Mouse (Mus musculus): ENCODE measurements around the gene Dse. TPM values are rescaled to one million over a fixed set of nuclear protein-coding genes. Genes with fewer than 3 reads are reported as not detected.
A peak's percentile ranks its signal among the peaks of the same experiment; 100 is the strongest.

Dse gene
- total RNA-seq, 2 experiments from 2014 or later: 4.2 to 4.5 TPM

DNA sequence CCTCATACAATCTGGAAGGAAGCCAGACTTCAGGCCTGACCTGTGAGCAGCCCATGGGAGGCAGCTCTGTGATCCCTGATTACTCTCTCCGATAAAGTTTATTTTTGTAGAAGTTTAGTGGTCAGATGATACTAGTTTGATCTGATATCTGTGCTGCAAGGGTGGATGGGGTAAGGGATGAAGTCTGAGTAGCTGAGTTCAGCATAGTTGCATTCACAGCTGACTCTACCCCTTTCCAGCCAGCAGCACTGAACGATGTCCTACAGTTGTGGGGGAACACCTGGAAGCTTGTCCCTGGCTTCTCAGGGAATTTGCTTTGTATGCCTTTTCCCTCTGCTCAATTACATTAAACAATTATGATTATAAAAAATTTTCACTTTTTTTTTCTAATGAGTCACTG is 12.6 kb downstream of the Dse start:
- DNase-seq: no peak
- intact Hi-C loops (cut with DNase I): no loop called here
- no peak overlapping the region for H3K27ac ChIP-seq

GRCm38 (mm10) chr10:34194503-34194902 is 13.0 kb downstream of the Dse start:
- Histone ChIP-seq H3K27ac (no peak overlapping the region), H3K4me3 (no peak overlapping the region)
- intact Hi-C loops (cut with DNase I): no loop called here
- no peak for DNase-seq
- no peak for TF ChIP-seq CTCF (IDR thresholded peaks at IDR 0.05)

More for the DNA sequence above, 12.6 kb downstream of the Dse start:
- H3K4me3 ChIP-seq: no peak overlapping the region
- TF ChIP-seq CTCF (IDR thresholded peaks at IDR 0.05): no peak

- intact Hi-C loops (cut with DNase I): no loop called here
- no peak for DNase-seq
- Histone ChIP-seq H3K27ac (peak overlapping the region; percentile 63), H3K4me3 (peak overlapping the region; percentile 43)
- no peak for TF ChIP-seq CTCF (IDR thresholded peaks at IDR 0.05)
These were observed 20.8 kb downstream of the Dse start for GRCm38 (mm10) chr10:34186571-34187260.

DNA sequence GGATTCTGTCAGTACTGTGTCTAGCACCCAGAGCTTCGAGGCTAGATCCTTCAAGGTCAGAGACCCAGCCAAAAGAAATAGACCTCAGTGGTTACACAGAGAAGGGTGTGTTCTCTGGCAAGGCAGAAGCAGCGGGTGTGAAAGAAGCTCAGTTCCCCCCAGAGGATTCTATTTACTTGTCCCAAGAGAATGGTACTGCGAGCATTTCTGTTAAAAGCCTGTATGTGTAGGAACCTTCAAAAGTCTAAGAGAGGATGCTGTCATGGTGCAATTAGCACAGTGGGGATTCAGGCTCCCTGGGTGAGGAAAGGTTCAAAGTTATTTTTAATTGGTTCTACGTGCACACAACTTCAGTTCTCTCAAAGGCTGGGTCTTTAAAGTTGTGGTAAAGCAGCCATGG is 22.0 kb downstream of the Dse start:
- DNase-seq: no peak
- TF ChIP-seq CTCF (IDR thresholded peaks at IDR 0.05): no peak
- Histone ChIP-seq H3K27ac (peak overlapping the region; percentile 63; the same call in 1 of the 2 replicates), H3K4me3 (no peak overlapping the region)
- intact Hi-C loops (cut with DNase I): no loop called here

DNA sequence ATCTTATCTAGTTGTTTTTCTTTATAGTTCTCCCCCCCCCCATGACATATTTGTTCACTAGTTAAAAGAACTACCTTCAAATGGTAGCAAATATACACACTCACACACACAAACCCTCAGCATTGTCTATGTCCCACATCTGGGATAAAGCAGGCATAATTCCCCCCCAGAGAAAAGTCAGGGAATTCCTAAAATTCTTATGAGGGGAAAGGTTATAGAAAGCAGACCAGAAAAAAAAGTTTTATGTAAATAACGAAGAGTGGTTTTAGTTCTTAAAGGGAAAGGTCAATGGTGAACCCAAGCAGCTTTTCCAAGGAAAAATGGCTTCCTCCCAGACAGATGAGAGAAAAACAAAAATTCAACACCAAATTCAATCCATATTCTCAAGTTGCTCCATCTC is 22.6 kb downstream of the Dse start:
- no peak overlapping the region for H3K27ac ChIP-seq
- intact Hi-C loops (cut with DNase I): no loop called here
- TF ChIP-seq CTCF (IDR thresholded peaks at IDR 0.05): no peak

DNA sequence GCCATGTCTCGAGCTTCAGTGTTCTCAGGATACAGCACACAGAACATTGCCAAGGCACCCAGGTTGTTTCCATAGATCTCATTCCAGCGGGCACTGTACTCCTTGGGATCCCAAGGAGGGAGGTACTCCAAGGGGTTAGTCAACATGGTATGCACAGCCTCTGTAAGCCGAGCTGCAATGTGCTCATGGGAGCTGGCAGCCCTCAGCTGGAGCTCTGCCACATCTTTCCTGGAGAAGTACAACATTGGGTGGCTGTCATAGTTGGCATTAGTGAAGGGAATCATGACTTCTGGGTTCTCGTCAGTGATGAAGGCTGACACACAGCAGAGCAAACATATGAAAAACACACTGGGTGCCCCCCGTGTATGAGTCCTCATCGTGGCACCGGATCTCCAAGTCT is 23.8 kb downstream of the Dse start:
- no peak for TF ChIP-seq CTCF (IDR thresholded peaks at IDR 0.05)
- intact Hi-C loops (cut with DNase I): no loop called here
- Histone ChIP-seq H3K27ac (peak overlapping the region; percentile 31; the same call in 1 of the 2 replicates), H3K4me3 (no peak overlapping the region)
- DNase-seq: peak; percentile 68

More for the DNA sequence above, 22.6 kb downstream of the Dse start:
- H3K4me3 ChIP-seq: no peak overlapping the region
- no peak for DNase-seq

- intact Hi-C loops (cut with DNase I): no loop called here
- no peak for TF ChIP-seq CTCF (IDR thresholded peaks at IDR 0.05)
- Histone ChIP-seq H3K27ac (peak overlapping the region; percentile 25; the same call in 1 of the 2 replicates), H3K4me3 (no peak overlapping the region)
- no peak for DNase-seq
These were observed 31.5 kb downstream of the Dse start for GRCm38 (mm10) chr10:34175870-34176606.

DNA sequence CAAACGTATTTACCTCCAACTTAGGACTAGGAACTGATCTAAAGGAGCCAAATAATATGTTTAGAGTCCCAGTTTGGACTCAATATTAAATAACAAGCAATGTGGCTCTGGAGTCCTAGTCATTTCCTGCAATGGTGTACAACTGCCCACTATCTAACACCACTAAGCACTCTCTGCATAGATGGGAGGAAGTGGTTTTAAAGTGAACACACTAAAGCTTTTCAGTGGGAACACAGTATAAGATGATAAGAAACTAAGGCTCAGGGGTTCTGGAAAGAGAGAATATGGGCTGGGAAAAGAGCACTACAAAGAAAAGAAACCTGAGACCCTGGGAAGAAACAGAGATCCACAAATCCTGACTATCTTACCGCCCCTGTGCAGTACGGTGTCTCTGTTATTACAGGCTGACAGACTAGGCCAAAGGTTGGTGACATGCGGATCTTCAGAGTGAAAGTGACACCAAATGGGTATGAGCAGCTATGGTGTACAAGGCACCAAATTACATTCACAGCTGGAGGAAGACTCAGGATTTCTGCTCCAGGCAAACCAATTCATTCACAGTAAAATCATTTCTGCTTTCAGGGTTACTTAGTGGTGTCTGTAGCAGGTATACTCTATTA is 34.7 kb downstream of the Dse start:
- no peak overlapping the region for H3K4me3 ChIP-seq
- intact Hi-C loops (cut with DNase I): no loop called here
- no peak overlapping the region for H3K27ac ChIP-seq
- DNase-seq: no peak
- no peak for TF ChIP-seq CTCF (IDR thresholded peaks at IDR 0.05)

DNA sequence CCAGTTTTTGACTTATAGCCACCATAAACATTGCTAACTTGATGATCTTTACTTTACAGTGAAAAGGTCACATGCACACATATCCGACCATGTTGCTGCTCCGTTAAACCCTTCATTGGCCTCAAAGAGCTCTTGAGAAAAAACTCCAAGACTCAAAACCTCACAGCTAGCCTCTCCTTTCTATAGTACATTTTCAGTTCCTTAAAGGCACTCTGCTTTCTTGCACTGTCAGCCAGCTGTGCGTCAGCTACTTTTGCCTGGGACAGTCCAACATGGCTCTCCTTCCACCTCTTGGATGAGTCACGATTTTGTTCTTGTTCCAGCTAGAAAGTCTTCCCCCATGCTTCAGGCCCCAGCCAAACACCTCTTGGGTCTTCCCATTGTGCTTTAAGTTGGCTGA is 35.9 kb downstream of the Dse start:
- no peak for TF ChIP-seq CTCF (IDR thresholded peaks at IDR 0.05)
- DNase-seq: peak; percentile 30
- Histone ChIP-seq H3K27ac (no peak overlapping the region), H3K4me3 (no peak overlapping the region)
- intact Hi-C loops (cut with DNase I): no loop called here

DNA sequence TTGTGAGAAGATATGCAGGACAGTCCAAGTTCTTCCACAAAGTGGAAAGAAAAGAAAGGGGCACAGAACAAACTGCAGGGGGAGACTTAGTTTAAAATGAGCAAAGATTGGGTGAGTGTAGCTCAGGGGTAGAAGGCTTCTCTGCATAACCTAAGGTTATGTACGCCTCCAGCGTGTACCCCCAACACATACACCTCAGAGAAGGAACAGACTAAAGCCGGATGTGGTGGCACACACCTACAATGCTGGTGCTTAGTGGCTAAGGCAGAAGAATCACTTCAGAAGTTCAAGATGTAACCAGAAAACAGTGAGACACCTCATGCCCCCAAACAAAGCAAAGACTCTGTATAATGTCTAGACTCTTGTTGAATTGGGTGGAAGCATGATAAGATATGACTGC is 36.3 kb downstream of the Dse start:
- no peak for DNase-seq
- TF ChIP-seq CTCF (IDR thresholded peaks at IDR 0.05): no peak
- Histone ChIP-seq H3K27ac (no peak overlapping the region), H3K4me3 (no peak overlapping the region)
- intact Hi-C loops (cut with DNase I): no loop called here

DNA sequence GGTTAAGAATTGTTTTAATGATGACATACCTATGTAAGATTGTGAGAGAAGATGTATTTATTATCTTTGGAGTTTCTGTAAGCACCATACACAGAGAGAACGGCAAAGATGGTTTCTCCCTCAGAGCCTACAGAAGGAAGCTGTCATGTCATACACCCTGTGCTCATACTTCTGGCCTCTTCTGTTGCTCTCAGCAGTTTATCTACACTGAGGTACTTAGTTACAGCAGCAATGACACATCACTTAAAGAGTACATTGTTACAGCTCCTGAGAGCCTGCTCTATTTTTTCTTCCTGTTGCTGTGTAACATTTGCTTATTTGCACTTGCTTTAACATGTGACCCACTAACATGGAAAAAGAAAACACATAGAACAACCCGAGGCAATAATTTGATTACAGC is 40.5 kb downstream of the Dse start:
- H3K27ac ChIP-seq: no peak overlapping the region
- no peak overlapping the region for H3K4me3 ChIP-seq
- DNase-seq: no peak
- intact Hi-C loops (cut with DNase I): no loop called here
- no peak for TF ChIP-seq CTCF (IDR thresholded peaks at IDR 0.05)

DNA sequence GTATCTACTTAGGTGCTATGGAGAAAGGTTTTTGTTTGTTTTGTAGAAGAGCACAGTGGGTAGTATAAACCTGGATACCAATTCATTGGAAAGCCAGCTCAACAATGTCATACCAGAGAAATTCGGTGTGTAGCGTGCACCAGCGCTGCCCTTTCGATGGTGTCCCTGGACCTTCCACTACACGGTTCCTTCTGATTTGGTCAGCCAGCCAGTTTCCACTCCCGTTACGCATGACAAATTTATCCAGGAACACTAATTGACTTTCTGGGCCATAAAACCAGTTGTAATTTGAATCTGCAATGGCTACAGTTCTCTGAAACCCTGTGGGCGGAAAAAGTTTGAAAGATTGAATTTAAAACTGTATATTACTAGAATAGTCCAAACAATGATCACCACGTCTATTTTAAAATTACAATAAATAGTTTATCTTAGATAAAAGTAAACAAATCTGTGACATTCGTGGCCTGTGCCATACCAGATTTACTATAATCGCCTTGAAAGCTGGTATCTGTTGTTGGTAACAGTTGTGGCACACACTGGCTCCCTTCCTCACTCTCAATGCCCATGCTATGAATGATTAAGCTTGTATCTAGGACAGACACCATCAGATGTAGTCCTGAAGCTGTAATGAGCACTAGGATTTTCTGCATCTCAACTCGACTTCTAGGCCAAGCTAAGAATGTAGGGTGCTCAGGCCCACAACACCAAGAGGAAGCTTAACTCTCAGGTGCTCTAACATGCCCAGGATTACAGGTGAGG is 51.5 kb downstream of the Dse start:
- no peak for TF ChIP-seq CTCF (IDR thresholded peaks at IDR 0.05)
- no peak for DNase-seq
- Histone ChIP-seq H3K27ac (no peak overlapping the region), H3K4me3 (no peak overlapping the region)
- intact Hi-C loops (cut with DNase I): no loop called here

- Histone ChIP-seq H3K27ac (no peak overlapping the region), H3K4me3 (no peak overlapping the region)
- DNase-seq: no peak
- TF ChIP-seq CTCF (IDR thresholded peaks at IDR 0.05): peak; percentile 43
- intact Hi-C loops (cut with DNase I): no loop called here
These were observed 55.7 kb downstream of the Dse start for GRCm38 (mm10) chr10:34151827-34152226.

All from gastrocnemius, adult 2 months (tissue).